Mouse (Mus musculus) forelimb bud, embryonic 11.5 days (tissue): ENCODE results near the gene Cacnb4.

Source experiments
- DNase-seq: peaks from one replicate; pipeline ENCODE4 v3.0.0-alpha.2; 2012; ENCODE audit warnings: low read depth, low spot score

Gene Cacnb4

DNA sequence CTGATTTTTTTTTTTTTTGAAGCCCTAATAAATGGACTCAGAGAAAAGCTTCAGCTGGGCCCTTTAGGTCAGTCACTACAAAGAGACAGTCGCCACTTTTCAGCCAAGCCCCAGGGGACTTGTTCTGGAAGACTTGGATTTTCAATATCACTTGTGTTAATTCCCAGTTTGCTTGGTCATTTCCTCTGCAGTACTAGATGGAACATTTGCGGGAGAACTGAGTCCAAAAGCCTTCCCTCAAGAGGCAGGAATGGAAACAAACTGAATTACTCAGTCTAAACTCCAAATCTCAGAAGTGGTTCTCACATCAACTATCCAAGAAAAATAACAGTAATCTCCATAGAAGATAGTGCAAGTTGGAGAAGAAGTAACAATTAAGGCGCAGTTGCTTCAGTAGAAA, 109.2 kb downstream of the Cacnb4 start:
- no peak for DNase-seq

DNA sequence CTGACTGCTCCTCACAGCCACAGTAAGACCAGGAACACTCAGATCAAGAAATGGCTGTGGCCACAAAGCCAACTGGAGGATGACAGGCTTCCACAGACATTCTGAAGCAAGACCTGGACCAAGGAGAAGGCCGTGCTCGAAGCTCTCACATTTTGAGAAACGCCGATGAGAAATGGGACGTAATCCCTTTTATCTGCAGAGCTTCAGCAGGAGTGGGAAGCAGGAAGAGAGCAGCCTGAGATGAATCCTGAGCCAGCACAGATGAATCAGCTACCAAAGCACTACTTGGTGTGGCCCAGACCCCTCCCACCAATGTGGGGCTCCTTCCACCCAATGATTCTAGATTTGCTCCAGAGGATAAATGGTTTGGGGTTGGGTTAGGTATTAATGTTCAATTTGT, 113.4 kb downstream of the Cacnb4 start:
- DNase-seq: no peak

DNA sequence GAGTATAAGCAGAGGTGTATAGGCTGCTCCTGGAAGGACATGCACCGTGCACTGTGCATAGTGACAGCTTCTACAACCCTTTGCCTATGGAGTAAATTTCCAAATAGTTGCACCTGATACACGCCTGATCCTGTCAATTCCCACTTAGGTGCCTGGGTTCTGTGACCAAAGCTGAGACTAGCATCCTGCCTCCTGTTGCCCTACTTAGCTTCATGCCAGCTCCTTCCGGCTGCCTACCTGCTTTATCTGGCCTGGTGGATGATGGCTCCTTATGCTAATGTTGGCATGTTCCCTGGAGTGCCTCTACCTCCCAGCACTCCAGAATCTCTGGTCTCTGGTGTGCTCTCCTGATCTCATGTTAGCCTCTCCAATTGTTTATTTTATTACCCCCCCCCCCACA, 114.3 kb downstream of the Cacnb4 start:
- DNase-seq: no peak

DNA sequence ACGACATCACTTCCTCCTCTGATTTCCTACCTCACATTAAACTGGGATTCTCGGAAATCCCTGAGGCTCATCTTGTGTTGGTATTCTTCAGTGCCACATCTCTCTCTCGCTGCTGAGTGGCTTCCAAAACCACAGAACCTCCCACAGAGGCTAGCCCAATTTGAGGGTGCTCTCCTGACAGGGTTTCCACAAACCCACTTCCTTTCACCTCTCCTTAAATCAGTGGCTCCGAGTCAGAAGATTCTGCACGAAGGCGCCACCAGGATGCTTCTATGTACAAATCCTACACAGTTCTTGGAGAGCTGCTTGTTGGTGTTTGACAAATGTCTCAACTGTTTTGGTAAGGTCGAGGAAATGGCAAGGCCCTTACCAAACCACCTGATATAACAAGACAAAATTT, 115.5 kb downstream of the Cacnb4 start:
- DNase-seq: no peak

DNA sequence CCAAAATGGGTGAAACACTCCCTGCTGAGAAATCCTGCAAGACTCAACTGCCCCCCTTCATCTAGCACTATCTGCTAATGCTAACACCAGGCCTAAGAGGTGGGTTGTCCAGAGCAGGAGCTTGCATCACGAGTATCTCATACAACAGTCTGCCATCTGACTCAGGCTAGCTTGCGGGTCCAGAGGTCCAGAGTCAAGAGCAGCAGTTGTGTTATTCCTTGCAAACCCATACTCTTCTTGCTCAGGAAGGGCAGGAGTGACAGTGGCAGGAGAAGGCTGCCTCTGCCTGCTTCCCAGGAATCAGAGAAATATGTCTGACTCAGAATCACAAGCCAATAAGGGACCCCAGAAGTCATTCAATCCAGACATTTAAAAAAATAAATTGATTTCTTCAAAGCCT, 116.4 kb downstream of the Cacnb4 start:
- DNase-seq: no peak

DNA sequence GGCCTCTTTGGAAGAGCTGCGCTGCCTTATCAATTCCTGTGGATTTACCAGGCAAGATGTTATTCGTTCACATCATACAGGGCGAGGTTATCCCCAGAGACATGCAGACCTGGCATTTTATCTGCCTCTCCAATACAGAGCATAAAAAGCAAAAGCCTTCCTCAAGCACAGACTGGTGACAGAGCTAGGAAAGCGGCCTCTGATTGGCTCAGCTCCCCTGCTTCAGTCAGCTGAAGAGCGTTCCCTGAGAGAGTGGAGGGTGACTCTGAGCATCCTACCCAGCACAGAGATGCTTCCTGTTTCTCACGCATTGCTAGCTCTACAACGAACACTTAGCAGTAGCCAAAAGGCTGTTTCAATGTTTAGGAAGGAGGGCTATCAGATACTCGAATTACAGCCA, 118.2 kb downstream of the Cacnb4 start:
- no peak for DNase-seq

DNA sequence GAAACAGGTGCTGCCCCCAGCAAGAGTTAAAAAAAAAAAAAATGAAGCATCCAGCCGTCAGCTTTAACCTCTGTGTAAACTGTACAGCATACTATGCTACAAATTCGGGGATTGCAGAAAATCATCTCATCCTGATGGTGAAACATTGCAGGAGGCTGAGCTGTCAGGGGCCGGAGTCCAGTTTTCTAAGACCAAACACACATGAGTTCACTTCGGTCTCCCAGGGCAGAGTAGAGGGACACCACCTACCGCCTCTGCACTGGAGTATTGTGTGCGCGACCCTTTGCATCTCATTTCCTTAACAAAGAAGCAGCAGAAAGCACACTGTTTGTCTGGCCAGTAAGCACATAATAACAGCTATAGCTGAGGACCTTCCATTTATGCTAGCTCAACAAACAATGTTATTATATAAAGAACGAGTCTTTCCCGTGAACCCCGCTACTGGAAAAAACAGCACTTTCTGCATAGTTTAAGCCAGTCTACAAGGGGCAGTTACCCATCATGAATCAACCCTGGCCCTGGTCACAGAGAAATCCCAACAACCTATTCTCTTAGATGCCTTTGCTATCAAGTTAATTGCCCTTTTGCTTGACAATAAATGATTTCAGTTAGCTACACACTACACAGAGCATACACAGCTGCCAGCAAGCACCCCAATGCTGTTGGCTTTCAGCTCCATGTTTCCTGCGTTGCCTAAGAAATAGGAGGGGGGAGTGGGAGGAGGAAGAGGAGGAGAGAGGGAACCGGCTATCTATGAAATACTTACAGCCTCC, 118.9 kb downstream of the Cacnb4 start:
- DNase-seq: no peak

DNA sequence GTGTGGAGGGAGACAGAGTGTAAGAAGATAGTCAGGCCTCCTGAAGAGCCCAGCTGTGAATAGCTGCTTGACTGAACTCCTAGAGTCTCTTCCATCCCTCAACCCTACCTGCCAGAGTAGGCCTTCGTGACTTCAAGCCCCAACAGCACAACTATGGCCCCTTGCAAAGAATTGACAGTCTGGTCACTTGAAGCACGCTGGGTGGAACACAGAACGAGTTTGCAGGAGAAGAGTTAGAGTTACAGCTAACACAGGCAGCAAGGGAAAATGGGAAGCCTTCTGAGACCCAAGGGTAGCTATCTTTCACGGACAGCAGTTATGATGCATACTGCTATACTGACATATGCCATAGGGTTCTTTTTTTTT, 119.7 kb downstream of the Cacnb4 start:
- no peak for DNase-seq

DNA sequence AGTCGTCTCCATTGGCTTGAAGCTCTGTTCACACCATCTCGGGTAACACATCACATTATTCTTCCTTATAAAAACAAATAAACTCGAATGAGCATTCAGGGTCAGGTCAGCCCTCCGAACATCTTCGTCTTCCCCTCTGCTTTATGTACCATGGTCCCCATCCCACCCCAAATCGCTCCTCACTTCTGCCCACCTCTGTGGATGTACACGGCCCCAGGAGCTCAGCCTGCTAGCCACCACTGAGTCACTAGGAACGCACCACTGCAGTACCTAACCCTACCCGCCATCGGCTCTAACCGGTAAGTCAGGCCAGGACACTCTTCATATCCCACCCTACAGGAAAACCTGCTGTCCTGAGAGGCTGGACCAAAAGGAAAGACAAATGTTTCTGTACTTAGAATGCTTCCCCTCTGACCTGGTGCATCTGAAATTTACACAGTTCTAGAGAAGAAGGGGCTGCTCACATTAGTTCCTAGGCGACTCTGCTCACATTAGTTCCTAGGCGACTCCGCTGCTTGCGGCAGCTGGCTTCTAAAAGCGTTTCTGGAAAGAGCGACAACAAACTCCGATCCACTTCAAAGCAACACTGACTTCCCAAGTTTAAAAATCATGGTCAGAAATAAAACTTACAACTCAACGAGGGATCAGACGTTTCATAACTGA, 120.2 kb downstream of the Cacnb4 start:
- DNase-seq: no peak

DNA sequence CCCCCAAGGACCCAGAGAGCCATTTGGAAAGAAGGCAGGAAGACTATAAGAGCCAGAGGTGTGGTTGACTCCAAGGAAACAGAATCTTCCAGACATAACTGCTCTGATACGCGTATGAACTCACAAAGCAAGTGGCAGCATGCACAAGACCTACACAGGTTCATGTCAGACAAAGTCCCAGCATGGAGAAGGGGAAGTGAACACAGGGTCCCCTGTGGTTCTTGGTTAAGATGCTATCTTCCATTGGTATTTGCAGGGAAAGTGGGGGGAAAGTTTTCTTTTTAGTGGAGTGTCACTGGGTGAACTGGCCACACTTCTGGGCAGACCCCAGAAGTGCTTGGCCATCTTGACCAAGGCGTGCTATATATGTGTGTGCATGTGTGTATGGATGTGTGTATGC, 128.2 kb downstream of the Cacnb4 start:
- DNase-seq: no peak

DNA sequence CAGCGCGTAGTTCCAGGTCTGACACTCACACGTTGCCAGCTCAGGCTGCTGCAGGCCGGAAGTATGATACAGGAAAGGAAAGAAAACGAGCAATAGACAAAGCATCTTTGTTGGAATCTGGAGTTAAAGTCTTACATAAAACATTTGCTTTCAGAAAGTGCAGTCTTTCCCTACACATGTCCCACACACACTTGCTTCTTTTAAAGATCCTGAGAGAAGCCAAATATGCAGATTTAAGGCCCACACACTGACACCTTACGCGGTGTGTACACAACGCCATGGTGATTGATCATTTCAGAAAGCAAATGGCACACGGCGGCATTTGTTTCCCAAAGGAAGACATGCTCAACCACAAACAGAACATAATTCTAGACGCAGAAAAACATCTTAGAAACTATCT, 129.3 kb downstream of the Cacnb4 start:
- DNase-seq: no peak

DNA sequence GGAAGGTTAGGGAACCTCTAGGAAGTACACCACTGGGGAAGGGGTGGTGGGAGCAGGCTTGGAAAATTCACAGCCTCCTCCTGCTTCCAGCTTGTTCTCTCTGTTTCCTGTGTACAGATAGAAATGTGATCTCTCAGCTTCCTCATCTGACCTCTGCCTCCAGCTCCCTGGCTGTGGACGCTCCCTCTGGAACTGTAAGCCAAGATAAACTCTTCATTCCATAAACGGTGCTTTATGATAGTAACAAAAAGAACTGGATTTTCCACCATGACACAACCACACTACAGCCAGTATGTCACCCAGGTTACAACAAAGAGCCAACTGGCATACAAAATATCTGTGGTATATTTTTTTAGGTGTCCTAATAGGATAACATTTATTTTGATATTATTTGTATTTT, 132.1 kb downstream of the Cacnb4 start:
- DNase-seq: no peak

DNA sequence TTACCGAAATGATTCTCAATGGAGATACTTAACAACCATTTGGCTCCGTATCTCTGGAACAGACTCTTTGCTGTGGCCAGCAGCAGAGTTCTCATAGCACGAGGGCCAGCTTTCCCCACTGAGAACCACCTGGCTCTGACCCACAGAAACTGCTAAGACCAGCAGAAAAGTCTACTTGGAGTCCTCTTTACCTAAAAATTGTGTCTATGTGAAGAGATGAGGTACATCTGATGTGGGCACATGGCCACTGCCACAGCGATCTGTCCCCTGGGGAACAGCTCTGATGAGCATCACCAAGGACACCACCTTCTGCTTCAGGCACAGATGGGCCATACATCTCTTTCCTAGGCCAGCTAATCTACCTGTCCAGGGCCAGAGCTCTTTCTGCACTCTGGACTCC, 135.6 kb downstream of the Cacnb4 start:
- no peak for DNase-seq

DNA sequence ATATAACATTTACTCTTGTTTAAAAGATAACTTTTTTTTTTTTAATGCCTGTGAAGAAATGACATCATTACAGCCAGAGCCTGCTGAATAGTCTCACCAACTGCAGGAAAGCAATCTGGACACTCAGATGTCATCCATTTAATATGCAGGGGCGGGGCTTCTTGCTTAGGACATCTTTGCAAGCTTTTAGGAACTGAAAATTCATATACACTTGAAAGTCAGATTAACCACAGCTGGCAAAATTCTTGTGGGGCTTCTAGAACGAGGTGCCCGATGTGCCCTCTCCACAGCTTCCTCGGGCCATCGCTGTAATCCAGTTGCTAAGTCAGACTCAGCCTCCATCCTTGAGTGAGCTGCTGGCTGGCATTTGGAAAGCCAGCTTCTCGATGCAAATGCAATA, 137.3 kb downstream of the Cacnb4 start:
- no peak for DNase-seq

DNA sequence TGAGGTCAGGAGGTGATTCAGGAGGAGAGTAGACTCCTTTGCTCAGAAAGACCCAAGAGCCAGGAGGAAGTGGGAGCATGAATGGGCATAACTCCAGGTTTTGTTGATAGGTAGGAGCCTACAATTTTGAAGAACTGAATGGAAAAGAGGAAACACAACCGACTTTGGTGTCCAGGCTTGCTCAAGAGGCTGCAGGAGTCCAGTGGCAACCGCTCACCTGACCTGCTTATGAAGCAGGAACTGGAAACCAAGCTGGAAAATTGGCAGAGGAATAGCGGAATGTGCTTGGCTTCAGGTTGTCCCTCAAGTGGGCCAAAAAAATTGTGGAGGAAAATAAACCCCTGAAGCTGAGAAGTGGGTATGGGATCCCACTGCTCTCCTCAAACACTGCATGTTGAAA, 139.0 kb downstream of the Cacnb4 start:
- no peak for DNase-seq

DNA sequence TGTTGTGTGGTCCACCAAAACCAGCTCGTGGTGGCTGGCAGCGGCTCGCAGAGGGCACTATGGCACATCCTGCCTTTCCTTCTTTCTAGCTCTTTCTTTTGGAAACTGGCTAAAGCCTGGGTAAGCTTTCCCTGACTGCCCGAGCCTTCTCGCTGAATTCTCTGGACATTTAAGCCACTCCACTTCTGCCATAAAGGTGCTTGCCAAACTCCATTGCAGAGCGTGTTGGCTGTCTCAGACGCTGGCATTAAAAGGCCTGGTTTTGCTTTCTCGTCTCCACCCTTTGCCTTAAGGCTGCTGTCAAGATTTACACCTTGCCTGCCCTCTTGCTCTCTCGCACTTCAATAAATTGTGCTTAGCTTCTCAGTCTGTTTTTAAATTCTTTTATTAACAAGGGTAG, 139.5 kb downstream of the Cacnb4 start:
- no peak for DNase-seq

DNA sequence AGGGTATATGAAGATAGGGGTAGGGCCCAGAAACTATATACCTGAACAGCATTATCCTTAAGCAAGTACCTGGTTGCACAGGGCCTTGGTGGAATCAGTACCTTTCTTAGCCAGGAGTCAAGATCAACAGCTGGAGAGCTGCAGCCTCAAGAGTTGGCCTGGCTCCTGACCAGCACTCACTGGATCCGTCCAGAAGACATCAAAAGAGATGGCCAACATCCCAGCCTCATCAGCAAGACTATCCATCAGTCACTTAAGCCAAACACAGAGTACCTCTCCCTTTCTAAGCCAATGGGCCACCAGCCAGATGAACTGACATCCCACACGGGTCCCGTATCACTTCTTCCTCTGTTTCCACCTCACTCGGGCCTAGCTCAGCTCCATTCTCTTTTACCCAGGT, 140.1 kb downstream of the Cacnb4 start:
- DNase-seq: no peak

DNA sequence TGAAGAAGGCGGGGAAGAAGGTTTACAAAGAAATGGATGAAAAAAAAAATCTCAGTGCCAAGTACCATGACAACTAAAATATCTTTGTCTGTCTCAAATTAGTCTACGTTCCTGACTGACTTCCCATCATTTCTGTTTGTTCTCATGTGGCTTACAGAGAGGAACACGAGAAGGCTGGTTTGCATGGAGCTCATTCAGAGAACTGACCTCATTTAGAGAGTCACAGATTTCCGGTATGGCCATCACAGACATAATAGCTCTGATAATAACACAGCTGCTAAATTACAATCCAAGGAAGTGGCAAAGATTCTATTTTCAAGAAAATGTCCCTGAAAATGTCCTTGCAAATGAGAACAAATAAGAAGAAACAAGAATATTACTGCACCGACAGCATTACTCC, 142.9 kb downstream of the Cacnb4 start:
- no peak for DNase-seq

DNA sequence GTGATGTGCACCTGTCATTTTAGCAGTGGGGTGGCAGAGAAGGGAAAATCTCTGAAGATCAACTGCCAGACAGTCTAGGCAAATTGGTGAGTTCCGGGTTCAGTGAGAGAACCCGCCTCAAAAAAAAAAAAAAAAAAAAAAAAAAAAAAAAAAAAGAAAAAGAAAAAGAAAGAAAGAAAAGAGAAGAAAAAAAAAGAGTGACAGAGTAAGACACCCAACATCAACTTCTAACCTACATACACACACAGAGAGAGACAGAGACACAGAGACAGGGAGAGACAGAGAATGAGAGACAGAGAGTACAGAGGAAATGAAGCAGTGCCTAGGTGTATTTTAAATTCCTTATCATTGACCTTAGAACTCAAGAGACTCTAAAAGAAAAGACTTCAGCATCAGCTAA, 146.1 kb downstream of the Cacnb4 start:
- DNase-seq: no peak

DNA sequence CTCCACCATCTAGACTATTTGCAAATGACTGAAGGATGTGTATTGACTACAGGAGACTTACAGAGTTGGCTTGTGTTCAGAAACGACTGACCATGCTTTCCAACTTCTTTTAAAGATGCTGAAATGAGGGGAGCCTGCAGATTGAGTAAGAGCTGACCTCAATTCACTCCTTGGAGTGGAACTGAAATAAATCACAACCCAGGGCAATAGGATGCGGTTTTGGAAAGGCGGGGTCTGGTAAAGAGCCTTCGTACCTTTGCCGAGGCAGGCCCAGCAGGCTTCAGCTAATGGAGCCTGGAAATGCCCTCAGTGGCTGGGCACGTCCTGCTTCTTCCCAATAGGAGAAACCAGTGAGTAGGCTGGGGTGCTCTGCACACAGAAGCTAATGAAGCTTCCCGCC, 147.4 kb downstream of the Cacnb4 start:
- DNase-seq: no peak

DNA sequence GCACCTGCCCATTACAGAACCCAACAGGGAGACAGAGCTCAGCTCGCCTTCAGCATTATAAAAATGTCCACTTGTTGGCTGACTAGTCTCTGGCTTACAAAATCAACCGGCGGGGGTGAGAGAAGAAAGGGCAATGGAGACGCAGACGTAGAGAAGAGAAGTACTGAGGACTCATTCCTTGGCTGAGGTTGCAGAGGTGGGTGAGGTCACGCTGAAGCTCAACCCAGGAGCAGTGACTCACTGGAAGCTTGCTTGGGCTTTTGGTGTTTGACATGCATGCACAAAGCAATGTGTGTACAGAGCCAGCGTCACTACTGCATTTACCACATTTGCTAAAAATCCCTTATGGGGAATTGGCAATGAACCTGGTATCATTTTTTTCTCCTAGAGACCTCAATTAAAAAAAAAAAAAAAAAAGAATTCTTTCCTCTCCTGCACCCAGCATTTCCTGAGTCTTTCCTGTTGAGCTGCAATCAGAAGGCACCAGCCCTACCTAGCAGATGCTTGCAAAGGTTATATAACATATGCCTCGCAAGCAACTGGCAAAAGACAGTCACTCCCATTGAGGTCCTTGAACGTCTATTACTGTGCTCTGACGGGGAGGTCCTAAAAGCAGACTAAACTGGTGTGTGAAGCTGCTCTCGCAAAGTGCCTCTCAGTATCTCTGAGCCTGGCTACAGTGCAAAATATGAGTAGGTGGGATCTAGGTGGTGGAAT, 150.6 kb downstream of the Cacnb4 start:
- DNase-seq: no peak

DNA sequence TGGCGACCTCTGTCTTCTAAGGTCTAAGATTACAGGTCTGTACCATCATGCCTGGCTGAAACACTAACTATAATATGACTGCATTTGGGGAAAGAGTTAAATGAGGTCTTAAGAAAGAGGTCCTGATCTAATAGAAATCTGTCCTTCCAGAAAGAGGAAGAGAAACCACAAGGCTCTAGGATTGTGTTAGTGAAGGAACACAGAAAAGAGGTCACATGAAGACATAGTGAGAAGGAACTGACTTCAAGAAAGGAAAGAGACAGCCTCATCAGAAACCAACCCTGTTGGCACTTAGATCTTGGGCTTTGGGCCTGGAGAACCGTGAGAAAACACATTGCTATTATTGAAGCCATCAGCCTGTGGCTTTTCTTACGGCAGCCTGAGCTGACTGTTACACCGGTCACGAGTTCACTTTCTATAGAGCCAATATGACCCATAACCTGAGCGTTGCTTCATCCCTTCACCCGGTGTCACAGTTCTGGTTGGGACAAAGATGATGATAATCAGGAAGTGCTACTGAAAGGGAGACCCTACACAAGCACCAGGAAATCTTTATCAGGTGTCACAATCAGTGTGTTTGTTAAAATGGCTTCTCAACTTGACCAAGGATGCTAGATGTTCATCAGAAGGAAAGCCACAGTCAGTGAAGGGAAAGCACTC, 153.4 kb downstream of the Cacnb4 start:
- DNase-seq: no peak

DNA sequence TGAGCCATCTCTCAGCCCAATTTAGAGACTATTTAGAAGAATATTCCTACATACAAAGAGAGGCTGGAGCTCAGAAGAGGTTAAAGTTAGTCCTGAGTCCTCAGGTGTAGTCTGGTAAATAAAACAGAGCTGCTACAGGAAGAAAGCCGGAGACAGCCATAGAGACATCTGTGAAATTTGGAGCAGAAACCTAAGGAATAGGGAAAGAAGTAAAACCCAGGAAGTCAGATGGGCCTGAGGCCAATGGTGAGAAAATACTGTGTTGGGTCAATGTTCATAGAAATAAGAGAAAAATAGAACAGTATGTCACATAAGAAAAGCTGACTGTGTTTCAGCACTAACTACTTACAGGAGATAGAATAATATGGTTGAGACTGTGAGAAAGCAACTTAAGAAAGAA, 155.6 kb downstream of the Cacnb4 start:
- no peak for DNase-seq
